15 mouse cellular contexts compared by ENCODE assay signal in the genomic region with DNA sequence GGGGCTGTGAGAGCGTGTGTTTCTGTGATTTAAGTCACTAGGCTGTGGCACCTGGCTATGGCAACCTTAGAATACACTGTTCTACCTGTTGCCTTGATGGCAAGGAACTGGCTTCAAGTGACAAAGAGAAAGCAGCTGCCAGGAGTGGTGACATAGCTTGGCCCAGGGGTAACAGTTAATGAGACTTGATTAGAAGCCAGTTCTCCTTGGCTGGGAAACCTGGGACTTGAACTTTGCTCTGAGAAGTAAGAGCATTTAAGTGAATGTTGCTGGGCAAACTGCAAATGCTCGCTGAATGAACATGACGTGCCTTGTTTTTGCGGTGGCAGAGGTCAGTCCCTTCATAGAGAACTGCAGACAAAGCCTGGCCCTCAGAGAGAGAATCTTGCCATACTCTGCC.
DNase-seq lines count a peak whose midpoint lies in the region; ATAC-seq lines count a peak whose summit lies in the region.
"Had no signal": no experiment of that assay in that cellular context is flagged by ENCODE, and none has a peak within 500 bp of the region (broad histone marks: within the 10 kb centered on the region; RNA-seq: fewer than 3 reads in every experiment).

No protein-coding gene starts in this region.

- DNase-seq in heart, adult 11 months: peak; percentile 92
- DNase-seq in heart, postnatal 25 days (ENCODE audit: low spot score): no peak
- peak; percentile 71 for DNase-seq in kidney, adult 18-20 months
- DNase-seq in gonadal fat pad, adult 2 months (ENCODE audit: low read depth): peak; percentile 99
- peak; percentile 73 to 88 for DNase-seq in kidney, postnatal 36 days
- no peak for DNase-seq in layer of hippocampus, postnatal 25 days (ENCODE audit: extremely low spot score in 1 of 2, low spot score in 1 of 2)
- DNase-seq: cerebellum, adult 11 months; cerebellum, postnatal 25 days; layer of hippocampus, adult 9-11 months; lung, postnatal 36 days had no signal

- H3K9me3 ChIP-seq in kidney, embryonic 14.5 days (ENCODE audit: control insufficient read depth, low read length): no peaks in the 10 kb centered on the region
- H3K9me3 ChIP-seq: forebrain, embryonic 13.5 days; limb, embryonic 15.5 days; neural tube, embryonic 12.5 days; stomach, embryonic 15.5 days had no signal

- intact Hi-C loops in heart, postnatal 25 days (cut with DNase I): loop anchor here (2.0 kb wide), 1 partner anchor 83 kb away; no protein-coding TSS in a partner anchor

- H3K4me2 ChIP-seq in kidney, embryonic 14.5 days (replicated peaks; ENCODE audit: low read depth, low read length): no peak overlapping the region
- H3K4me2 ChIP-seq: forebrain, embryonic 13.5 days; limb, embryonic 15.5 days; neural tube, embryonic 12.5 days; stomach, embryonic 15.5 days had no signal

- H3K4me3 ChIP-seq in kidney, embryonic 14.5 days (ENCODE audit: low read length): no peak overlapping the region
- H3K4me3 ChIP-seq: forebrain, embryonic 13.5 days; limb, embryonic 15.5 days; neural tube, embryonic 12.5 days; stomach, embryonic 15.5 days had no signal

- H3K27ac ChIP-seq in kidney, embryonic 14.5 days (ENCODE audit: low read depth, low read length): no peak overlapping the region
- H3K27ac ChIP-seq: forebrain, embryonic 13.5 days; limb, embryonic 15.5 days; neural tube, embryonic 12.5 days; stomach, embryonic 15.5 days had no signal

- H3K27me3 ChIP-seq in kidney, embryonic 14.5 days (ENCODE audit: control insufficient read depth, insufficient read depth, low read length): no peaks in the 10 kb centered on the region
- H3K27me3 ChIP-seq: forebrain, embryonic 13.5 days; limb, embryonic 15.5 days; neural tube, embryonic 12.5 days; stomach, embryonic 15.5 days had no signal

- no peaks in the 10 kb centered on the region for H3K36me3 ChIP-seq in kidney, embryonic 14.5 days (ENCODE audit: control insufficient read depth, insufficient read depth, low read length)
- H3K36me3 ChIP-seq: limb, embryonic 15.5 days; neural tube, embryonic 12.5 days; stomach, embryonic 15.5 days had no signal

- H3K4me1 ChIP-seq in kidney, embryonic 14.5 days (ENCODE audit: control insufficient read depth, insufficient read depth, low read length): peaks cover 18% of the 10 kb centered on the region; the same call in 1 of the 2 replicates

- no peak overlapping the region for H3K9ac ChIP-seq in kidney, embryonic 14.5 days (ENCODE audit: low read depth, low read length)
- H3K9ac ChIP-seq: forebrain, embryonic 13.5 days; limb, embryonic 15.5 days; neural tube, embryonic 12.5 days; stomach, embryonic 15.5 days had no signal

- no peak for ATAC-seq in kidney, embryonic 14.5 days (ENCODE audit: low FRiP score, low TSS enrichment)
- ATAC-seq: forebrain, embryonic 13.5 days had no signal

- WGBS in kidney, embryonic 14.5 days: 81% methylated on average over 4 of the region's 4 CpGs

Comparison
In these comparisons a context has a peak if more than half of its experiments do, and no peak if none do; other contexts are left out.
1. DNase-seq: peak in heart, adult 11 months (single experiment), kidney, adult 18-20 months (single experiment), gonadal fat pad, adult 2 months (single experiment) and kidney, postnatal 36 days (2 of 2); none in heart, postnatal 25 days (single experiment) and layer of hippocampus, postnatal 25 days (0 of 2).